Mouse (Mus musculus) forelimb bud, embryonic 11.5 days (tissue): Measurements from ENCODE around the gene Mettl16.

Experiments used
- DNase-seq: peaks from one replicate; pipeline ENCODE4 v3.0.0-alpha.2; 2012; ENCODE audit warnings: low read depth, low spot score

Gene Mettl16

DNA sequence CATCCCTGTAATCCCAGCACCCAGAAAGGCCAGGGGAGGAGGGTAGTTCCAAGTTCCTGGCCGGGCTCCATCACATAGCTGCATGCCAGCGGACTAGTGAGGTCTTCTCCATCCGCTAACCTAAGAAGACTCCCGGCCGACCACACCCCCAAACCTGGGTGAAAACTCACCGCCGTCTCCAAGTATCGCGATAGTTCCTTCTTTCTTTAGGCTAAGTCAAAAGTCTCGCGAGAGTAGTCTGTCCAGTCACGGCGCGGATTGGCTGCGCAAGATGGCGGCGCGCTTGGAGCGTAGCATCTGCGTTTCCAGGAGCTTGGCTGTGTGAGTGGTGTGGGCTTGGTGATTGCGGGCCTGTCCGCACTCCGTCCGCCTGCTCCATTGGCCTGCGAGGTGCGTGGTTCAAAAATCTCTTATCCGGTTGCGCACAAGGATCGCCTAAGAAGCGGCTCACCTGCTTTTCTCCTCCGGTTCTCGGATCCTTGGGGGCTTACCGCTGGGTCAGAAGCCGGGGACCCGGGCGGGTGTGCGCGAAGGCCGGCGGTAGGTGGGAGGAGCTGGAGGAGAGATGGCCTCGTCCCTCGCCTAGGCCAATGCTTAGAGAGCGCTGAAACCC, at the start of gene Mettl16:
TSS of gene Mettl16 (plus strand) at position 236 of the 613 bp plus-strand sequence.
- DNase-seq: peak; percentile 99

DNA sequence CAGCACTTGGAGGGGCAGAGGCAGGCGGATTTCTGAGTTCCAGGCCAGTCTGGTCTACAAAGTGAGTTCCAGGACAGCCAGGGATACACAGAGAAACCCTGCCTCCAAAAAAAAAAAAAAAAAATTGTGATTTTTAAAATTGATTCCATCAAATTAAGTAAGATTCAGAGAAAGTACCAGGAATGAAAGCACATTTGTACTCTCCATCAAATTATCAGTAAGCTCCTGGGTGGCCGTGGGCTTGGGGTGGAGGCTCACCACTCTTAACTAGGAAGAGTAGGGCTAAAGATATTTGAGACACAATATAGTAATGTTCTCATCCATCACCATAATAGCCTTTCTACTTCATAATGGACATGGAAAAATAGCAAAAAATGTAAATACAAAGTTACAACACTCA, 49.5 kb upstream of the Mettl16 start:
- no peak for DNase-seq

DNA sequence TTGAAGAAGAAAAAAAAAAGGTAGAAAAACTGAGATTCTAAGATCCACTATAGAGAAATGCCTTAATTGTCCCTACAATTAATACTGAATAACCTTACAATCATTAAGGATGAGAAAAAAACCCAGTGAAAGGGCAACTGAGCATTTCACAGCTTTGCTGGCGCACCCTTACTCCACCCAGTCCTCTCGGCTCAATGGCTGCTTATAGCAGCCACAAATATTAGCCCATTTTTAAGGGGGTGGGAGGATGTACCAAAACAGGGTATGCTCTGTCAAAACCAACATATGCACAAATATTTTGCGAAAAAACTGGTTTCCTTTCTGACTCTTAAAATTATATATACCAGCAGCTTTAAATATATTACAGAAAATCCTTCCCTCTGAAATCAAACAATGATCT, 48.7 kb upstream of the Mettl16 start:
- DNase-seq: no peak

DNA sequence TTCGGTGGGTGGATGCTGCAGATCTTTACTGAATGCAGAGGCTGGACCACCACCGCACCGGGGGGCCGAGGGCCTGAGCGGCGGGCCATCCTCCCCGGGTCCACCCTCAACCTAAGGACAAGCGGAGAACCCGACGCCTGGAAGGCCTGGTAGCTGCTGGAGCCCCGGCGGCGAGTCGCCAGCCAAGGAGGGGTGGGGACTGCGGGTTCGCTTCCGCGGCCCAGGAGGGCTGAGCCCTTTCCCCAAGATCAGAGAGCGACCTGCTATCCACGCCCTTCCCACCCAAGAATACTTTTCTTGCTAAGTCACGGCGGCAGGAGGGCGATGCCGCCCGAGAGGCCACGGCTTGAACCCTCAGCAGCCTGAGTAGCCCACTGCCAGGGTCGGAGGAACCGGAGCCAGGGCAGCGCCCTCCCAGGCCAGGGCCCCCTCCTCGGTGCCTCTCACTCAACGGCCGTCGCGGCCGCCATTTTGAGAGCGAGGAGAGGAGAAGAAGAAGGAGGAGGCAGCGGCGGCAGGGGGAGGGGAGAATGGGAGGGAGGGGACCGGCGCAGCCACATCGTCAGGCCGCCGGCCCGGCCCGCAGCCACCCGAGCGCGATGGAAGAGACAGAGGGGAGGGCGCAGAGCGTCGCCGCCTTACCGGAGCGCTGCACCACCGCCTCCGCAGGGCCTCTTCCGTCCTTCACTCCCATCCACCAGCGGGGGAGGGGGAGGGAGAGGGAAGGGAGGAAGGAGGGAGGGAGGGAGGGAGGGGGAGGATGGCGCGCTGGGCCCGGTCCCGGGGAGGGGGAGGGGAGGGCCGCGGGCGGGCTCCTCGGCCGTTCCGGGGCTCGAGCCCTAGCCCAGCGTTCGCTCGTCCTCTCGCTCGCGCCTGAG, 47.0 kb upstream of the Mettl16 start:
- peak; percentile 78 for DNase-seq

DNA sequence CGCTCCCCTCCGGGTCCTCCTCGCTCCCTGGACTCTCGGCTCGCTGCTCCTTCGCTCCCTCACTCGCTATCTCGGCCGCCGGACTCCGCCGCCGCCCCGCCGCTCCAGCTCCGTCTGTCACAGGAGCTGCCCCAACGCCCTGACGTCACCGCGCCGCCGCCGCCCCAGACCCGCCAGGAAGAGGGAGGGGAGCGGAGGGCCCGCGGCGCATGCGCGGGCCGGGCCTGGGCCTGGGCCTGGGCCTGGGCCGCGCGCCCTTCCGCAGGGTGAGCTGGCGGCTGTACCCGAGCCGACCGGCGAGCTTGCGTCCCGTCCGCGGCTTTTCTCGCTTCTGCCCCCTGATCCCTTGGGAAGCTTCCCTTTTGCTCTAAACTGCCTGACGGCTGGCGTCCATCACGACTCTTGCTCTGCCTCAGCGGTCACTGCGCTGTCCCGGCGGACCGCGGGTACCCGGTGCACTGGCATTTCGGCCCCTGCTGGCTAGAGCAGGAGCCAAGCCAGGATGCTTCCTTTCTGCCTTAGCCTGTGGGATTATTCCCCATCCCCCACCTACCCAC, 46.3 kb upstream of the Mettl16 start, which contains the start of gene Pafah1b1:
TSS of gene Pafah1b1 (minus strand) at position 436 of the 557 bp plus-strand sequence.
- peak; percentile 86 for DNase-seq

DNA sequence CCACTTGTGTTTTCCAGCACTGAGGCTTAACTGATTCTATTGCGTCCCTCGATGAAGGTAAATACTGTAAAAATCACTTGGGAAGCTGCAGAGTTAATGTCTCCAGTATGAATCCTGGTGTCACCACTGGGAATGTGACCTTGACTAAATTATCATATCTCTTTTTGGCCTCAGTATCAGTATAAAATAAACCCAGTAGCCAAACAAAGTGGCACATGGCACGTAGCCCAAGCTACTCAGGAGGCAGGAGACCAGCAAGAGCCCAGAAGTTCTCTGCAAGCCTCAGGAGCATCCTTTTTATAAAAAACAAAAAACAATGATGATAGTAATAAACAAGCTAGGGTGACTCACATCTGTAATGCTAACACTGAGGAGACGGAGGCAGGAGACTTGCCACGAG, 45.4 kb upstream of the Mettl16 start:
- DNase-seq: no peak

DNA sequence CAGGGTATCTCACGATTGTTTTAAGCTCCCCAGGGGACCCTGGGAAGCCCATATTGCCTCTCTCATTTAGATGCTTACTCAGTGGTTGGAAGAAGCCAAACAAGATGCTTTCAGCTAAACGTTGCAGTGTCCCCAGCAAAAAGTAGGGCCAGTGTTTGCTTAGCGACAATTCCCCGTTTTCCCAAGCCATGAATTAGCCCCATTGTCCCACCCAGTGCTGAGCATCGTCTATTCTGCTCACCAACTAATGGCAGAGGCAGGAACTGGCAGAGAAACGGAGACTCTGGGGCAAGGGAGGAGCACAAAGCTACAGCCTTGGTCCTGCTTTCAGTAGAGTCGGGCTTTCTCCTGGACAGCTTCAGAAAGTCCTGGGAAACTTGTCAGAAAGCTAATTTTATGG, 35.7 kb upstream of the Mettl16 start:
- no peak for DNase-seq

DNA sequence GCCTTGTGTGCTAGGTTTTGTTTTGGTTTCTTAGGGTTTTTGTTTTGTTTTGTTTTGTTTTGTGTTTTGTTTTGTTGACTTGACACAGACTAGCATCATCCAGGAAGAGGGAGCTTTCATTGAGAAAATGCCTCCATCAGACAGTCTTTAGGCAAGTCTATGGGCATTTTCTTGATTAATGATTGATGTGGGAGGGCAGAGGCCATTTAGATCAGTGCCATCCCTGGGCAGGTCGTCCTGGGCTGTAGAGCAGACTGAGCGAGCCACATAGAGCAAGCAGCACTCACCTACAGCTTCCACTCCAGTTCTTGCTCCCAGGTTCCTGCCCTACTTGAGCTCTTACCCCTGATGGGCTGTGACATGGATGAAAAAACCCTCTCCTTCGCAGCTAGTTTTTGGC, 32.8 kb upstream of the Mettl16 start:
- DNase-seq: no peak

DNA sequence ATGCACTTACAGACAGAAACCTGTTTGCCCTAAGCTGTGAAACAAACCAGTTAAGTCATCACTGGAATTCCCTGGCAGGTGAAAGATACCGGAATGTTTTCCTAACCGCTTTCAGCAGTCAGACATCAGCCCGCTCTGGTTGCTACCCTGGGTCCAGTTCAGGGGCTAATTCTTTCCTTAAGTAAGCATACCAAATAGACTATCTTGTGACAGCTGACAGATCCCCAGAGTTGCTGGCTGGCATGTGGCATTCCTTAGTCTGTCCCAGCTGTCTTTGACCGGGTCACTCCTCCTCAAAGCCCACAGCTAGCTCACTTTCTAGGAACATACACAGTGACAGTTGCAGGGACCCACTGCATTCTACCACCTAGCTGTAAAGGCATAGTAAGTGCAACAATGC, 22.6 kb upstream of the Mettl16 start:
- DNase-seq: no peak

DNA sequence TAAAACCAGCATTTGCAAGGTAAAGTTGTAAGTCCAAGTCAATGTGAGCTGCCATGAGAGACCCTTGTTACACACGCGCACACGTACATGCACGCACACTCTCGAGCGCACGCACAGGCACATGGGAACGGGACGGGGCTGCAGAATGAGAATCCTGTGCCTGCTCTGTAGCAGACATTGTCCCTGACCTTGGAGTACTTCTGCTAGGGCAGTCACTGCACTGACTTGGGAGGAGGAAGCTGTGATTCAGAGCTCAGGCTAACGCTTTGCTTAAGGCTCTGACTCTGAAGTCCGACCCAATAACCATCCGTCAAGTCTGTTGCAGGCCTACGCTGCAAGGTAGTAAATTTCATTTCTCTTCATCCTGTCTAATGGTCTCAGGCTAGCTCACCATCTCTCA, 21.4 kb upstream of the Mettl16 start:
- no peak for DNase-seq

DNA sequence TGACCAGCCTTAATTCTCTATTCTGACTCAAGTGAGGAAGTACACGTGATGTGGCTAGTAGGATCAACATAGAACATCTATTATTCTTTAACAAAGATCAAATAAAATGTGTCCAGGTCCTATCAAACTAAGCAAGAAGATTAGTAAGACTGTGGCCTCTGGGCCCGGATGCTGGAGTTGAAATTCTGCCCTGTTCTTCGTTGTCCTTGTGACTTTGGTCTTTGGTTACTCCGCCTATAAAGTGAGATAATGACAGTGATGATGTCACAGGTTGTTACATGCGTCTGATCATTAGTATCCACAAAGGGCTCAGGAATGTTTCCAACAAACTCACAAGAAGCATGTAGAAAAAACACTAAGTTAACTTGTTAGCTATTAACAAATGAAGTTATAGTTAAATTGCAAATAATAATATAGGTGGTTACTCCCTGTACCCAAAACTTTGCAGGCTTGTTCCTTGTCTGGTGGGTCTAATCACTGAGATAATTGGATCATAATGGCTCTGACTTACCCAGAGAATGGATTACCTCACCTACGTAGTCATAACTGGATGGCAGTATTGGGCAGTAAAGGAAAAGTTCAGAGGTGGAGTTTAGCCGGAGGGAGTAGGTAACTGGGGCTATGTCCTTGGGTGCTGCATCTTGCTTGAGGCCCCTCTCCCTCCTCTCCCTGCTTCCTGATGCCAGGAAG, 19.8 kb upstream of the Mettl16 start:
- no peak for DNase-seq

DNA sequence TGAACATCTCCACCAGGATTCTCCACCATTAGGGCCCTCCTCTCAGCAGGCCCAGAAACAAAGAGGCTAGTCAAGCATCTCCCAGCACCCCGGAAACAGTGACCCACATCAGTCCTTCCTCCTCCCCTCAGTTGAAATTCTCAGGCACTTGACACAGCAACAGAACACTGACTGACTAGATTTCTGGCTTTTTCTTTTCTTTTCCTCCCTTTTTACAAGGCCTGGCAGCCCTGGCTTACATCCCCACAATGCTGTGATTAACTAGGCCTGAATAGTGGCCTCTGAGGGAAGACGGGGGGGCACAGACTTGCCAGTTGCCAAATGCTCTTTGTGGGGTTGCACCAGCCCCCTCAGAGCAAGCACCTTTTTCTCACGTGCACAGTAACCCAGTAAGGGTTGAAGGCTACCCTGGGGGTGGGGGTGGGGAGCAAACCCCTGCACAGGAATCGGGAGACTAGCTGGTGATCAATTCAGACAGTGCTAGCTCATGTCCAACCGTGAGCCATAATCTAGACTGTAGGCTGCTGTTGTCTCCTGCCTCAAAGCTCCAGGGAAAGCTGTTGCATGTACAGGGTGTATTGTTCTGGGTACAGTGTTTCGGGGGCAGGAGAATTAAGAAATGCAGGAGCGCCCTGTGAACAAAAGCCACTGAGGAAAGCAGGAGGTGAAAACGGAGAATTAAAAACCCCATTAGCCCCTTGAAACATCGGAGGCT, 19.1 kb upstream of the Mettl16 start:
- no peak for DNase-seq

DNA sequence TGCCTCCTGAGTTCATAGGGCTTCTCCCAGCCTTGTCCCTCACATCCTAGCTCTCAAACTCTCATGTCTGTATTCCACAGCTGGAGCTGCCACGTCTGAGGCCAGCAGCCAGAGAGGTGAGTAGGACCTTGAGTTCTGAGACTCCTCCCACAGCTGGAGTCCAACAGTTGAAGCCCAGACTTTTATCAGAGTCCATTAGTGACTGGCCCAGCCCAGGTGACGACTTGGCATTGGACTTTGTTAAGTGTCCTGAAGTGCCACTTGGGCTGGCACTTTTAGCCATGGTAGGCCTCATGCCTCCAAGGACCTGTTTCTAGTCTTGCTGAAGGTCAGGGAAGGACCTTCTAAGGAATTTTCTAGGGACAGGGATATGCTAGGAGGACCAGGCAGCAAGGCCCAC, 14.0 kb upstream of the Mettl16 start:
- no peak for DNase-seq

DNA sequence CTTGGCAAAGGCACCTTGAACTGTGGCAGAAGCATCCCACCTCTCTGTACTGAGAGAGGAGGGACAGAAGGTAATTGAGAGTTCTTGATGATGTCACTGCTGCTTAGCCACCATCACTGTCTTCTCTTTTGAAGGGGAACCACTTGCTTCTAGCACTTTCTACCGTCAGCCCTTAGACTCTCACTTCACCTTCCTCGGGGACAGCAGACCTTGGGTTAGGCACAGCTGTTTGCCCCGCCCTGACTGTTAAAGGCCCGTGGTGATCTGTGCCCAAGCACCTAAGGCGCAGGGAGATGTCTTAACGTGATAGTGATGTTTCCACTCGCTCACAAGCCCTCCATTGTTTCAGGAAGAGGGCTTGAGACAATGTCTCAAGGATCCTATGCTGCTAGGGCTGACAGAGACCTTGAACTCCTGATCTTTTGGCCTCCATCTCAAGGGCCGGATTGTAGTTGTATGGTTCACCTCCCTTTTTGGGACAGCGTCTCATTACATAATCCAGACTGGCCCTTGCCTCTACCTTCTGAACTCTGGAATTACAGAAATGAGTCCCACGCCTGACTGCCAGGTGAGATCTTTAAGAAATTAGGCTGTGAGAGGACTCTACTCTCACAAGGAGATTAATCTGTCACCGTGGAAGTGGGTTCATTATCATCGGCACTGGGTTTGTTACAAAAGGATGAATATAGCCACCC, 9.5 kb upstream of the Mettl16 start:
- DNase-seq: no peak

DNA sequence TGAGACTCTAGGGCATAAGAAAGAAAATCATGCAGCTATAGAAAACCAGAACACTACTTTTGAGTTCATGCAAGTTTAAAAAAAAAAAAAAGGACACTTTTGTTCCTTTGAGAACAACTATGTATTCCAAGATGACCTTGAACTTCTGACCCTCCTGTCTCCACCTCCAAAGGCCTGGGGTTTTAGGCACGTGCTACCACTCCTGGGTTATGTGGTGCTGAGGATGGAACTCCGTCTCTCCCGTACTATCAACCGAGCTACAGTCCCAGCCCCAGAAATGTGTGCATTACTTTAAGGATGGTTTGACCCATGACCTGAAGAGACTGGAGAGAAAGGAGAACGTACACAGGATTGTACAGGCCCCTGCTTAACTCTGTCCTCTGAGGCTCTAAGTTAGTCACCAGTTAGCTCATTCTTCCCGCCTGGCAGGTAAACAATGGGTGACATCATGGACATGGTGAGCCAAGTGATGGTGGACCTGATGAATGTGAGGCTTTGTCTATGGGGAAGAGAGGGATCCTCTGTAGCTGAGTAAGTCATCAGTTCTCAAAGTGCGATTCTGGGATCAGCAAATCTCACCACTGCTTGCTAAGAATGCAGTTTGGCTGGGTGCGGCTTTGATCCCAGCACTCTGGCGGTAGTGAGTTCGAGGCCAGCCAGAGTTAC, 6.5 kb upstream of the Mettl16 start:
- DNase-seq: no peak

DNA sequence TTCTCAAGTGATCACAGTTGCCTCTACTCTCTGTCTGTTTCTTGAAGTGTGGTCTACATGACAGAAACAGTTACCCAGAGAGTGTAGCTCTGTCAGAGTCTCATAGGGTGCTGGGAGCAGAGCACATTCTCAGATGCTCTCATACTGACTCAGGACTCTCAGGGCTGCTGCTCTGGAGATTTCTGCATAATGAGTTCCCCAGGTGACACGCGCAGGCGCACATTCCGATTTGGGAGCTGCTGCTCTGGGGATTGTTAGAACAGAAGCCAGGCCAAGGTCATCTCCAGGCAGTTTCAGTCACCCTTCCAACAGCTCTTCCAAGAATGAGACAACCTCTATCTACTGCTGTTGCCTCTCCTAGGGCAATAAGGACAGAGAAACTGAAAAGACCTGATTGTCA, 3.2 kb upstream of the Mettl16 start:
- DNase-seq: no peak

DNA sequence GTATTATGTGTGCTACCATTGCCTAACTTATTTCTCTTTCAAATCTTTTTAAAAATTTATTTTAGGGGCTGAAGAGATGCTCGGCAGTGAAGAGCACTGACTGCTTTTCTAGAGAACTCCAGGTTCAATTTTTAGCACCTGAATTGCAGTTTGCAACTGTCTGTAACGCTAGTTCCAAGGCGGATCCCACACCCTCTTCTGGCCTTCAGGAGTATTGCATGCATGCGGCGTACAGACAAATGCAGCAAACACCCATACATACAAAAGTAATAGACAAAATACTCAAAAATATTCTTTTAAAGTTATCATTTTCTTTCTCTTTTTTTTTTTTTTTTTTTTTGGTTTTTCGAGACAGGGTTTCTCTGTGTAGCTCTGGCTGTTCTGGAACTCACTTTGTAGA, 2.6 kb upstream of the Mettl16 start:
- DNase-seq: peak; percentile 29

DNA sequence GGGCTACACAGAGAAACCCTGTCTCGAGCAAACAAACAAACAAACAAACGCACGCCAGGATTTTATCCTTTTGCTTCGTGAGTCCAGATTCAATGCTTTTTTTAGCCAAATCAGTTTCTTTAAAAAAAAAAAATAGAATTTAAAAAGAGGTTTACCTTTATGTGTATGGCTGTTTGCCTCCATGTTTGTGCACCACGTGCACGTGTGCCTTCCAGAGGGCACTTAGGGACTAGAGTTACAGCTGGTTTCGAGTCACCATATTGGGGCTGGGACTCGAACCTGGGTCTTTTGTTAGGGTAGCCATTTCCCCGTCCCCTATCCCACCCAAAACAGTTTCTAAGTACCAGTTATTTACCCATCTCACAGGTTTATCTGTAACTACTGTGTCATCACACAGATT, 593 bp upstream of the Mettl16 start:
- no peak for DNase-seq

DNA sequence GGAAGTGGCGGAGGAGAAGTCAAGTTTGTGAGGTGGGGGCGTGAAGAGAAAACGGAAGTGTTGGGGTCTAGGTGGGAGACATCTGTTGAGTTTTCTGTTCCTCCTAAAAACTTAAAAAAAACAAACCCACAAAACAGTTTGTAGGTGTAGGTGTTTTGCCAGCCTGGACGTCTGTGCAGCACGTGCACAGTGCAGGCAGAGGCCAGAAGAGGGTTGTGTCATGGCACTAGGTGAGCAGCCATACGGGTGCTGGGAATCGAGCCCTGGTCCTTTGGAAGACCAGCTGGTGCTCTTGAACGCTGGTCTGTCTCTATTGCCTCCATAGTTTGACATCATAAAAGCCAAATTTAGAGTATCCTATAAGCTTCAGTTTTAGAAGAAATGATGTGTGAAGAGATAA, 604 bp downstream of the Mettl16 start:
- DNase-seq: no peak

DNA sequence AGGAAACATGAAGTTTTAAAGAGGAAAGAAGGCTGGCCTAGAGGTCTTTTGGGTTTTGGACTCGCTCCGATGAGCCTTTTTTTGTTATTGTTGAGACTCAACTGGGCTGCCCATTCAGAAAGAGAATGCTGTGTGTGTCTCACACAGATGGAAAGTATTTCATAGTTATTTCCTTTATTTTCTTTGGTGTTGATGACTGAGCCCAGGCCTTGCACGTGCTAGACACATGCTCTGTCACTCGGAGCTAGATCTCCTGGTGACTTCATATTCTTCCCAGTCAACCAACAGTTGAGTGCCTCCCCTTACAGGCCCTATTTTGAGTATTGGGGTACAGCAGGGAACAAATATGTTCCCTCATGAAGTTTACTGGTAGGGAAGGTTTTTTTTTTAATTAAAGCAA, 1.0 kb downstream of the Mettl16 start:
- DNase-seq: no peak

DNA sequence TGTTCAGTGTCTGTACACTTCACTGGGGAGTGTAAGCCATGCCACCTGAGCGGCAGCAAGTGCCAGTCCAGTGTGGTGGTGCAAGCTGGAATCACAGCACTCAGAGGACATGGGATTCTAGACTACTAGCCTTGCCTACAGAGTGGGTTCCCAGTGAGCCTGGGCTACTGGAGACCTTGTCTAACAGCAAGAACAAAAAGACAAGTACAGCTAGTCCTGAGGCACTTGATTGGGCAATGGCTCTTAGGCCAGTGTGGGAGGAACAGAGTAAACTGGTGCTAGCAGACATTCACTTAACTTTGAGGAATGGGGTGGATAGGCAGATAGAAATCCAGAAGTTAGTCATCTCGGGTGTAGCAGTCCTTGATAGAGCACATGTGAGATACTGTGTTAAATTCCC, 1.8 kb downstream of the Mettl16 start:
- DNase-seq: no peak
